Mouse (Mus musculus) adrenal gland, postnatal 4 days (tissue): ENCODE measurements around the gene Samd7. TPM values are rescaled to one million over a fixed set of nuclear protein-coding genes. Genes with fewer than 3 reads are reported as not detected.

Experiments used
- DNase-seq, 2 experiments: peaks; one replicate each; pipeline ENCODE4 v3.0.0; 2021 to 2022; ENCODE audit warnings: low spot score in 2 of 2, mixed read lengths in 2 of 2
- total RNA-seq, 2 experiments: library from RNA; stranded (reverse); gene quantifications; 2 replicates each; pipeline ENCODE4 v1.2.3; 2021

The Samd7 gene
- total RNA-seq, 2 experiments from 2014 or later: 0.08 TPM; not detected in 1

GRCm38 (mm10) chr3:30764877-30765276, 18.8 kb downstream of the Samd7 start:
- no peak for DNase-seq

- no peak for DNase-seq
Measured at GRCm38 (mm10) chr3:30765311-30766027, 19.4 kb downstream of the Samd7 start.

- DNase-seq: no peak
Measured at GRCm38 (mm10) chr3:30766177-30766576, 20.1 kb downstream of the Samd7 start.

GRCm38 (mm10) chr3:30767271-30767670, 21.2 kb downstream of the Samd7 start:
- DNase-seq: no peak

- DNase-seq: no peak
Measured at GRCm38 (mm10) chr3:30769755-30770515, 23.8 kb downstream of the Samd7 start.

- DNase-seq: no peak
Measured at GRCm38 (mm10) chr3:30771560-30771959, 25.5 kb downstream of the Samd7 start.

- no peak for DNase-seq
Measured at GRCm38 (mm10) chr3:30772631-30773030, 26.5 kb downstream of the Samd7 start.

GRCm38 (mm10) chr3:30774677-30775076, 28.6 kb downstream of the Samd7 start:
- DNase-seq: no peak

GRCm38 (mm10) chr3:30777984-30778383, 31.9 kb downstream of the Samd7 start:
- DNase-seq: no peak

GRCm38 (mm10) chr3:30788531-30788930, 42.4 kb downstream of the Samd7 start:
- no peak for DNase-seq

- DNase-seq: peak; percentile 86 to 89
Measured at GRCm38 (mm10) chr3:30792737-30793402, 46.8 kb downstream of the Samd7 start, which contains the start of gene Sec62. Gene Sec62, plus strand, starts transcription at chr3:30792875.

GRCm38 (mm10) chr3:30793403-30794221, 47.5 kb downstream of the Samd7 start:
- DNase-seq: peak in 1 of 2 experiments; percentile 6

GRCm38 (mm10) chr3:30802171-30802570, 56.1 kb downstream of the Samd7 start:
- no peak for DNase-seq

- DNase-seq: no peak
Measured at GRCm38 (mm10) chr3:30812881-30813280, 66.8 kb downstream of the Samd7 start.

Other genes starting within 250 kb of the Samd7 start
- gene Mecom, start 198.3 kb upstream of the Samd7 start, total RNA-seq: 10 to 100 TPM; 14.7 to 41.9 TPM
- not detected for gene Actrt3, start 146.4 kb upstream of the Samd7 start, total RNA-seq
- 10 to 100 TPM; 30.0 to 42.3 TPM for gene Mynn, start 144.2 kb upstream of the Samd7 start, total RNA-seq
- not detected for gene Lrriq4, start 101.8 kb upstream of the Samd7 start, total RNA-seq
- gene Lrrc34, start 98.4 kb upstream of the Samd7 start, total RNA-seq: under 1 TPM; 0.42 to 0.70 TPM
- under 1 TPM in 1 of 2 experiments, not detected in 1; 0.14 TPM for gene Lrrc31, start 46.5 kb upstream of the Samd7 start, total RNA-seq
- gene Sec62, start 46.6 kb downstream of the Samd7 start, total RNA-seq: 10 to 100 TPM; 69.8 to 74.4 TPM
- 1 to 10 TPM; 2.3 to 2.7 TPM for gene Gpr160, start 109.7 kb downstream of the Samd7 start, total RNA-seq
- 10 to 100 TPM; 32.8 to 35.0 TPM for gene Phc3, start 223.1 kb downstream of the Samd7 start, total RNA-seq
- 10 to 100 TPM; 49.9 to 60.4 TPM for gene Prkci, start 249.5 kb downstream of the Samd7 start, total RNA-seq